Mouse (Mus musculus) megakaryocyte, embryonic 14.5 days (primary cell): ENCODE data around the gene Gucy1a1.

Experiments used
- FLI1 ChIP-seq: IDR thresholded peaks from 2 replicates; pipeline ENCODE4 v1.6.1; 2012; ENCODE audit warnings: low read length, inconsistent platforms, mixed read lengths
- GATA1 ChIP-seq: IDR thresholded peaks from 3 replicates; pipeline ENCODE4 v1.6.1; 2012; ENCODE audit warnings: mixed read lengths, low read length, inconsistent platforms, borderline replicate concordance

DNA sequence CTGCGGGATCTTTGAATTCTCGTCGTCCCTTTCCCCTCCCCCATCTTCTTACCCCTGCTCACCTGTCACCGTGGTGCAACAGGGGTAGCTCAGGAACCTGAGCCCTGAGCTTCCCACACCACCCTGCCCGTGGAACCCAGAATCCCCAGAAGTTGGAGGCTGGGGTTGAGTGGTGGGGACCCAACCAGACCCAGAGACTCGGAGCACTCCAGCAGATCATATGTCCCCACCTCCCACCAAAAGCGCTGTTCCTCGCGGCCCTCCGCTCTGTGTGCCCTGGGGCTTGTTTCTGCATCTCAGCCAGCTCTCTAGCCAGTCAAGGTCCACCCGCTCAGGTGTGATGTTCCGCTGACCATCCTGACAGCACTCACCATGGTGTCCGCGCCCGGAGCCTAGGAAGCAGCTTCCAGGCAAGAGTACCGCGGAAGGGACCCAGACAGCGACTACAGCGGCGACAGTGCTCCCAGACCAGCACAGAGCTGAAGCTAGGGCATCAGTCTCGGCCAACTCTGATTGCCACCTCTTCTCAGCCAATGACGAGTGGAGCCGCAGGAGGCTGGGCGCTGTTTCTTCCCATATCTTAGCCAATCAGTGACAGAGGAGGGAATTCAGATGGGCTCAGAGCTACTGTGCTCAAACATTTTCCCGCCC is 71.3 kb downstream of the Gucy1a1 start, which contains the start of gene Gucy1b1:
- no peak for TF ChIP-seq GATA1
- TF ChIP-seq FLI1 = no peak
